Mouse (Mus musculus): ENCODE data around the gene Traf3ip3.

Gene Traf3ip3

DNA sequence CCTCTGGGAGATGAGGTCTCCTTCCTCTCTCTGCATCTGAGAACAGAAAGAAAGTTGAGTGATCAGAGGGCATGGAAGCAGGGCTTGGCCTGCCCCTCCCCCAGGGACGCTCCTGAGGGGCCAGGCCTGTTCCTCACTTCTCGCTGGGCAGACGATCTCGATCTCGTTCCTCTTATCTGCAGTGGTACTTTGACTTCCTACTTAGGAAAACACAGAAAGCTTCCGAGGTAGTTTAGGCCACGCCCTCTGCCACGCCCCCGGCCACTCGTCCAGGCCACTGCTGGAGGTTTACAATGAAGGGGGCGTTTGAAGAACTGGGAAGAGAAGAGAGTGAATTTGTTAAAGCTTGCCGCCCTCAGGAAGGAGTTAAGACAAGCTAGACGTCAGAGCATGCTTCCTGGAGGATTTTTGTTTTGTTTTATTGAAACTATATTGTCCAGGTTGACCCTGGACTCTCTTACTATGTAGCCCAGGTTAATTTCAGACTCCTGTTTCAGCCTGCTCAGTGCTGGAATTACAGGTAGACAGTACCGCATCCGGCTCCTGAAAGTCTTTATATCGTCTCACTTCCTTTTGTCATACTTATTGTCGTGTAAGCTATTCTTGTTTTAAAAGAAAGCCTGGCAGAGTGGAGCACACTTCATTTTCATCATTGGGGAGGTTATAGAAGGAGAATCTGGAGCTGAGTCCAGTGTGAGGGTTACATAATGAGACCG lies 41.0 kb downstream of the Traf3ip3 start:
- DNase-seq (ENCODE audit: low read depth, low spot score), result no peak

DNA sequence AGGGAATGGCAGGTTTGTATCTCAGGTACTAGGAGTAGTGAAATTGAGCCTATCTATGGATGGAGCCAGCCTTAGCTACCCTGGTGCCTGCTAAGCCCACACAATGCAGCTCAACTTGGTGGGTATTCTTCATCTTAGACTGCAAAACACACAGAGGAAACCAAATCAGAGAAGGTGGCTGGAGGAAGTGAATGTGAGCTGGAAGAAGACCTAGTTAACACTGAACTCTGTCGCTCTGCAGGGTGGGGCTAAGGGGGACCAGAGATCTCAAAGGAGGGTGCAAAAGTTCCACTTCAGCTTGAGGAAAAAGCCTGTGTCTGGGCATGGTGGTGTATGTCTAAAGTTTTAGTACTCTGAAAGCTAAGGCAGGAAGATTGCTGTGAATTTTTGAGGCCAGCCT lies 41.9 kb downstream of the Traf3ip3 start:
- no peak for DNase-seq (ENCODE audit: low read depth, low spot score)

- no peak for DNase-seq (ENCODE audit: low read depth, low spot score)
Observed at GRCm38 (mm10) chr1:193159163-193159562, 42.3 kb downstream of the Traf3ip3 start.

DNA sequence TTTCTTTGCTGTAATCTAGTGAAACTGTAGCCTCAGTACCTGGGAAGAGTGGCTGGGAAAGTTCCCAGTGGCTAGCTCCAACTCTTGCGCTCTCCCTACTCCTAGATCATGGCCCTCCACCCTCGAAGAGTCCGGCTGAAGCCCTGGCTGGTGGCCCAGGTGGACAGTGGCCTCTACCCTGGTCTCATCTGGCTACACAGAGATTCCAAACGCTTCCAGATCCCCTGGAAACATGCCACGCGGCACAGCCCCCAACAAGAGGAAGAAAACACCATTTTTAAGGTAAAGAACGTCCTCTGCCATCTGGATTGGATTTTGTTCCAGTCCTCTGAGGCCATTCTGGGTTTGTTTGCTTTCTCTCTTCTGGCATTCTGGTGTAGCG lies 44.4 kb downstream of the Traf3ip3 start:
- no peak for DNase-seq (ENCODE audit: low read depth, low spot score)

- no peak for DNase-seq (ENCODE audit: low read depth, low spot score)
Observed at GRCm38 (mm10) chr1:193156316-193157110, 45.0 kb downstream of the Traf3ip3 start.

- no peak for DNase-seq (ENCODE audit: low read depth, low spot score)
Observed at GRCm38 (mm10) chr1:193153561-193153960, 47.9 kb downstream of the Traf3ip3 start.

- DNase-seq (ENCODE audit: low read depth, low spot score), result no peak
Observed at GRCm38 (mm10) chr1:193152872-193153271, 48.6 kb downstream of the Traf3ip3 start, which contains the start of gene Irf6. Gene Irf6 (plus strand): TSS chr1:193153111.

DNA sequence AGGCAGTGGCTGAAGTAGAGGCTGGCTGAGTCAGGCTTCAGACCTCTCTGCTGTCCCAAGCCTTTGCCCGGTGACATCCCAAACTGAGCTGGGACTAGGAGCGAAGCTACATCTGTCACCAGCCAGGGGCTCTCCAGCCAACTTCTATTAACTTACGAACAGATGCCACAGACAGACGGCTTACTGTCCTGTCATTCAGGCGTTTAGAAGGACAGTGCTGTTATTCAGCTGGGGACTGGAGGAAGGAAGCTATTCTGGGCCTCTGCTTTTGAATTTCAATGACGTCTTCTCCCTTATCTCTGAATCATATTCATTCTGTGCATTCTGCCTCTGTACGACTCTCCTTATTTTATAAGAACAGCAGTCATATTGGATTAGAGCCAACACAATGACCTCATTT lies 50.4 kb downstream of the Traf3ip3 start:
- DNase-seq (ENCODE audit: low read depth, low spot score), result no peak

GRCm38 (mm10) chr1:193149231-193149630 lies 52.3 kb downstream of the Traf3ip3 start:
- no peak for DNase-seq (ENCODE audit: low read depth, low spot score)

DNA sequence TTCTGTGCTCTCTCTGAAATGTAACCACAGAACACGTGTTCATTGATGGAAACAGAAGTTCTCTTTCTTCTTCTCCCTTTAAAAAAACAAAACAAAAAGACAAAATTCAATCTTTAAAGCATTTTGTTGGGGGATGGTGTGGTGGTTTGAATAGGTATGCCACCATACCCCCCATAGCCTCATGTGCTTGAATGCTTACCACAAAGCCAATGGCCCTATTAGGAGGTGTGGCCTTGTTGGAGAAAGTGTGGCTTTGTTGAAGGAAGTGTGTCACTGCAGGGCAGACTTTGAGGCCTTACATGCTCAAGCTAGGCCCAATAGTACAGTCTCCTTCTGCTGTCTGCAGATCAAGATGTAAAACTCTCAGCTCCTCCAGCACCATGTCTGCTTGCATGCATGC lies 55.1 kb downstream of the Traf3ip3 start:
- DNase-seq (ENCODE audit: low read depth, low spot score), result no peak

- no peak for DNase-seq (ENCODE audit: low read depth, low spot score)
Observed at GRCm38 (mm10) chr1:193145101-193145500, 56.4 kb downstream of the Traf3ip3 start.

GRCm38 (mm10) chr1:193144516-193144915 lies 57.0 kb downstream of the Traf3ip3 start:
- DNase-seq (ENCODE audit: low read depth, low spot score), result no peak

- no peak for DNase-seq (ENCODE audit: low read depth, low spot score)
Observed at GRCm38 (mm10) chr1:193142517-193143062, 58.9 kb downstream of the Traf3ip3 start.

DNA sequence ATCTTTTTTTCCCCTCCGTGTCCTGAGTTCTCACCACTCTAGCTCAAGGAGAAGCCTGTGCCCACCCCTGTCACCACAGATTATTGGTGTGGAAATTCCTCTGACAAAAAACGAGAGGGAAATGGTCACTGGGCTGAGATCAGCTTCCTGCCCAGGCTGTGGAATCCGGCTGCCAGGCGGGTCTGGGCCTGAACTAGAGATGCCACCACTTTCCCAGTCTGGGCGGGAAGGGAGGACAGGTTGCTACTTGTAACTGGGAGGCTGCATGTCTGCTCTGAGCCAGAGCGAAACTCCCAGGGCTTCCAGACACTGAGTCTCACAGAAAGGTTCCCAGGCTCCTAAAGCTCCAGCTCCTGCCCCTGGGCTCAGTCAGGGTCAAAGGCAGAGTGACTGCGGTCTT lies 60.4 kb downstream of the Traf3ip3 start:
- DNase-seq (ENCODE audit: low read depth, low spot score), result no peak

GRCm38 (mm10) chr1:193138669-193139068 lies 62.8 kb downstream of the Traf3ip3 start:
- DNase-seq (ENCODE audit: low read depth, low spot score), result no peak

GRCm38 (mm10) chr1:193138087-193138486 lies 63.4 kb downstream of the Traf3ip3 start:
- no peak for DNase-seq (ENCODE audit: low read depth, low spot score)

DNA sequence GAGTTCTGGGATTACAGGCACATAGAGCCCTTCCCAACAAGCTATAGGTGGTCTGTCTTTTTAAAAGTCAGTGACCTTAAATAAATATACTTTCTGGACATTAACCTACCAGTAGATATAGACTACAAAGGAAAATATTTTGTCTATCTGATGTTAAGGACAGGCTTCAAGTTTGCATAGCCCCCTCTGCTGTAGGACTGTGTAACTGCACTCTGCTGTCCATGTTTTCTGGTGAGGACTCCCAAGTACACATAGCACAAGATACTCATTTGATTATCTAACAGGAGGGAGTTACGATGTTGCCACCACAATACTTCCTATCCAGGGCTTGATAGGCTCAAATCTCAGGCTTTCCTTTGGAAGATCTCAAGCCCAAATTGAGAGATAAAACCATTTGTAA lies 67.8 kb downstream of the Traf3ip3 start:
- no peak for DNase-seq (ENCODE audit: low read depth, low spot score)

GRCm38 (mm10) chr1:193132385-193132784 lies 69.1 kb downstream of the Traf3ip3 start:
- no peak for DNase-seq (ENCODE audit: low read depth, low spot score)

GRCm38 (mm10) chr1:193131311-193131948 lies 70.1 kb downstream of the Traf3ip3 start:
- DNase-seq (ENCODE audit: low read depth, low spot score), result no peak

DNA sequence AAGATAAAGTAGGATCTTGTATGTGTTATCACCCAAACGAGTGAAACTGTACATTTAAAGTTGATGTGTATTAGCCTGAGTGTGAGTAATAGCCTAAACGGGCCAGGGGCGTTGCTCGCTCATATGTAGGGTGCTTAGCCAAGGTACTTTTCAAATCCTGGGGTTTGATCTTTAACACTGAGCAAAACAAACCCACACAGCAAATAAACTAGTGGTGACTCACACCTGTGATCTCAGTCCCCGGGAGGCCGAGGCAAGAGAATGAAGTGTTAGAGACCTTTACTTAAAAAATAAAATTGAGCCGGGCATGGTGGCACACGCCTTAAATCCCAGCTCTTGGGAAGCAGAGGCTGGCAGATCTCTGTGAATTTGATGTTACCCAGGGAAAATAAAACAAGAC lies 70.7 kb downstream of the Traf3ip3 start:
- no peak for DNase-seq (ENCODE audit: low read depth, low spot score)

DNA sequence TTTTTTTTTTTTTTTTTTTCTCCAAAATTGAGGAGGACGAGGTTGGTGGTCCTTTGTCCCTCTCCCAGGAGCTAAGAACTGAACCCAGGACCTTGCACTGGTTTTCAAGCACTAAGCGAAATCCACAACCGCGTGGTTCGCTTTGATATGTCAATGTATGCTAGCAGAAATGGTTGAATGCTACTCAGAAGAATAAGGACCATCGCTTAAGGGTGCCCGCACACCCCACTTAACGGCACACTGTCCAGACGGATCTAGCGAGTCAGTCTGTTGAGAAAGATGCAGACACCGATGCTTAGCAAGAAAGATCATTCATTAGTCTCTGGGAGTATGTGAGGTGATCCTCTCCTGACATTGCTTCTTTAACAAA lies 71.1 kb downstream of the Traf3ip3 start:
- DNase-seq (ENCODE audit: low read depth, low spot score), result no peak

GRCm38 (mm10) chr1:193129786-193130455 lies 71.6 kb downstream of the Traf3ip3 start, which contains the start of gene Diexf:
Gene Diexf (minus strand): TSS chr1:193130272.
- DNase-seq (ENCODE audit: low read depth, low spot score), result peak; percentile 99
